Mouse (Mus musculus) neutrophil, adult 5-6 weeks (primary cell): ENCODE results near the gene Srebf1. TPM values are rescaled to one million over a fixed set of nuclear protein-coding genes. Genes with fewer than 3 reads are reported as not detected.

Source experiments
- ATAC-seq: fragments of 151-379, 151-347 bp; 2 replicates; pipeline ENCODE4 v1.8.0; 2017; ENCODE audit warnings: mild to moderate bottlenecking, moderate TSS enrichment; ENCODE audit not compliant: insufficient number of reproducible peaks, poor library complexity, low FRiP score, severe bottlenecking; ENCODE audit errors: extremely low read depth
- total RNA-seq: library from RNA; stranded (forward); fragments of 200-1000 nt; gene quantifications from 2 replicates; pipeline ENCODE4 v1.2.3, GENCODE M21; 2017

Gene Srebf1
- total RNA-seq, 1 experiment from 2014 or later, result 30.3 TPM

DNA sequence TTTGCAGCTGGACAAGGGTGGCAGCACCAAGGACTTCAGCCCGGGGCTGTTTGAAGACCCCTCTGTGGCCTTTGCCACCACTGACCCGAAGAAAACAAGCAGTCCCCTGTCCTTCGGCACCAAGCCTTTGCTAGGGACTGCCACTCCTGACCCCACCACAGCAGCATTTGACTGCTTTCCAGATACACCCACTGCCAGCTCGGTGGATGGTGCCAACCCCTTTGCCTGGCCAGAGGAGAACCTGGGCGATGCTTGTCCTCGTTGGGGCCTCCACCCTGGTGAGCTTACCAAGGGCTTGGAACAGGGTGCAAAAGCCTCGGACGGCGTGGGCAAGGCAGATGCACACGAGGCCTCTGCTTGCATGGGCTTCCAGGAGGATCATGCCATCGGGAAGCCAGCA is 35.3 kb downstream of the Srebf1 start:
- ATAC-seq, result no peak

DNA sequence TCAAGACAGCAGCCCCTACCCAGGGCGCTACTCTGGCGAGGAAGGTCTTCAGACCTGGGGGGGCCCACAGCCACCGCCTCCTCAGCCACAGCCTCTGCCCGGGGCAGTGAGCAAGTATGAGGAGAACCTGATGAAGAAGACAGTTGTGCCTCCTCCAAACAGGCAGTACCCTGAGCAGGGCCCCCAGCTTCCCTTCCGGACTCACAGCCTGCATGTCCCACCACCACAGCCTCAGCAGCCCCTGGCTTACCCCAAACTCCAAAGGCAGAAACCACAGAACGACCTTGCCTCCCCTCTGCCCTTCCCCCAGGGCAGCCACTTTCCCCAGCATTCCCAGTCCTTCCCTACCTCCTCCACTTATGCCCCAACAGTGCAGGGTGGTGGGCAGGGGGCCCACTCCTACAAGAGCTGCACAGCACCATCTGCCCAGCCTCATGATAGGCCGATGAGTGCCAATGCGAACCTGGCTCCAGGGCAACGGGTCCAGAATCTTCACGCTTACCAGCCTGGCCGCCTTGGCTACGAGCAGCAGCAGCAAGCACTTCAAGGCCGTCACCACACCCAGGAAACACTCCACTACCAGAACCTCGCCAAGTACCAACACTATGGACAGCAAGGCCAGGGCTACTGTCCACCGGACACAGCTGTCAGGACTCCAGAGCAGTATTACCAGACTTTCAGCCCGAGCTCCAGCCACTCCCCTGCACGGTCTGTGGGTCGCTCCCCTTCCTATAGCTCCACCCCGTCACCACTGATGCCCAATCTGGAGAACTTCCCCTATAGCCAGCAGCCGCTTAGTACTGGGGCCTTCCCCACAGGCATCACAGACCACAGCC is 36.8 kb downstream of the Srebf1 start:
- ATAC-seq, result peak; percentile 75

- 0 out of 2 replicates have a peak, but pooled peaks have one; percentile 8 for ATAC-seq
Observed at GRCm38 (mm10) chr11:60184346-60185325, 37.7 kb downstream of the Srebf1 start.

GRCm38 (mm10) chr11:60182741-60183140 is 39.6 kb downstream of the Srebf1 start:
- no peak for ATAC-seq

- no peak for ATAC-seq
Observed at GRCm38 (mm10) chr11:60182116-60182670, 40.2 kb downstream of the Srebf1 start.

DNA sequence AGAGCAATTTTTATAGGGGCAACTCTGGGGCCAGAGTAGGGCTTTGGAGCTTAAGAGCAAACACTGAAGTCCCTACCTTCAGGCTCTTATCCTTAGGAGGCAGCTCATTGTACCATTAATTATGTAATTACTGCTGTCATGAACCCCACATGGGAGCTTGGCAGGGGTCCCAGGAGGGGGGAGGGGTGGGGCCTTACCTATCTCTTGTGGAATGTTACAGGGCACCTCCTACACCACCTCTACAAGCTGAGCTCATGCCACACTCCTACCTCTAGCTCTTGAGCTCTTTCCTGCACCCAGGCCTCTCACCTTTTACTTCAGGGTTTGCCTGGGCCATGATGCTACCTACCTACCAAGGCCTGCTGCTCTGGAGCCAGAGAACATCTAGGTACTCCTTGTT is 43.9 kb downstream of the Srebf1 start:
- no peak for ATAC-seq

DNA sequence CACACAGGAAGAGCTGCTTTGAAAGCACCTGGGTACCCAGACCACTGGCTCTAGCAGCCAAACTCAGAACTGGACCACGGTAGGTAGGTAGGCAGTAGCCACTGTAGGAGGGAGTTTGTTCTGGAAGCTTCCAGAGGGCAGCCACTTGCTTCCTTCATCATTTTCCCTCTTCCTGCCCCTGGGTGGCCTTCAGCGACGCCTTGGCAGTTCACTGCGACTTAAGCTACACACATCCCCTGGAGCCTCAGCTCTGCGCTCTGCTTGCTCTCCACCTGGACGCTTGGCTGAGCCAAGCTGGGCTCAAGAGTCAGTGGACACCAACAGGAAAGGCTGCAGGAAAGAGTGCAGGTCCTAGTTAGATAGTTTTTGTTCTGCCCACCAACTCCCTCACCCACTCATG is 44.4 kb downstream of the Srebf1 start:
- ATAC-seq, result no peak

DNA sequence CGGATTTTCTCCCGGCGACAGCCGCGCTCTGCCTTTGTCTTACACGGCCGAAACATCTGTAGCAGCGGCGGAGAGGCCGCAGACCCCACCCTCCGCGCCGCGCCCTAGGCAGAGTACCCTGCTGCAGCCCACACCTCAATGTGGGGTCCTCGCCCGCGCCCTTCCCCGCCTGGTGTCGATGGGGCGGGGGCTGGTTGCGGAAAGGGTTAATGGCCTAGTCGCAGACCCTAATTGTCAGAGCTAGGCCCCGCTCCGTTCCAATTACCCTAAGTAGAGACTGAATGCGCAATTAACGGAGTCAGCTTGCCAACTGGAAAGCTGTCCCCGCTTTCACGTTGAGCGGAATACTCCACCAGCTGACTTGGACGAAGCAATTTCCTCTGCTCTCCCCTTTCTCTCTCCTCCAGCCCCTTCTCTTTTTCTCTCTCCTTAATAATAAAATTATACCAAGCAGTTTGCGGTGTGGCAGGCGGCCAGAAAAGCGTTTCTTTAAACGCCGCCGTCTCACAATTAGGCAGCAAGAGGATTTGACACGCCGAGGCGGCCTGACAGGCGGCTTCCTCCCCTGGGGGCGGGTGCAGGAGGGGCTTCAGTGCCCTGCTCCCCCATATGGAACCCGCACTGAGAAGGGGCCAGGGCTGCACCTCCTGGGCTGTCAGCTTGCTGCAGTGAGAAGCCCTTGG is 45.3 kb downstream of the Srebf1 start:
- ATAC-seq, result no peak

GRCm38 (mm10) chr11:60176182-60176974 is 46.0 kb downstream of the Srebf1 start:
- peak; percentile 21; the same call in 1 of the 2 replicates for ATAC-seq

- no peak for ATAC-seq
Observed at GRCm38 (mm10) chr11:60175371-60176181, 46.8 kb downstream of the Srebf1 start.

DNA sequence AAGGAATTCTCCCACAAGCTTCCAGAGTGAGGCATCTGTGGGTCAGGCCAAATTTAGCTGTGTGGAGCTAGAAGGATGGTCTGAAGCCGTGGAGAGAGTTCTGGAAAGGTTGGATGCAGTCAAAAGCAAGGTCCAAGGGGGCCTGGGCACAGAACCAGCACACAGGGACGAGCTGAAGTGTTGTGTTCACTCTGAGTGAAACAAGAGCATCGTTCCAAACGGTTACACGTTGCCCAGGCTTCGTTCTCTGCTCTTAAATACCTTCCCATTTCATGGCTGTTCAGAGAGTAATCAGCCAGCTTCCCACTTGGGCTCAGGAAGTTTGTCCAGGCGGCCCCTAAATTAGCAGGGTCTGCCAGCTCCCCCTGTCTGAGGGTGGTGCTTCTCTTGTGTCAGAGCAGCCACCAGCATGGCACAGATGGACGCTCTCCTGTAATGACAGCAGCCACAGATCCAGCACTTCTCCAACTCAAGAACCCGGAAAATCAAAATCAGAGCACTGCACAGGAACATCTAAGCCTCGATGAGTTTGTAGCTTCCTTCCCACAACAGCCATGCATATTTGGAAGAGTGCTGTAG is 48.7 kb downstream of the Srebf1 start:
- ATAC-seq, result no peak

GRCm38 (mm10) chr11:60172074-60172473 is 50.3 kb downstream of the Srebf1 start:
- no peak for ATAC-seq

- ATAC-seq, result no peak
Observed at GRCm38 (mm10) chr11:60168780-60169179, 53.6 kb downstream of the Srebf1 start.

- ATAC-seq, result no peak
Observed at GRCm38 (mm10) chr11:60165076-60165475, 57.3 kb downstream of the Srebf1 start.

- ATAC-seq, result no peak
Observed at GRCm38 (mm10) chr11:60164450-60164849, 57.9 kb downstream of the Srebf1 start.

DNA sequence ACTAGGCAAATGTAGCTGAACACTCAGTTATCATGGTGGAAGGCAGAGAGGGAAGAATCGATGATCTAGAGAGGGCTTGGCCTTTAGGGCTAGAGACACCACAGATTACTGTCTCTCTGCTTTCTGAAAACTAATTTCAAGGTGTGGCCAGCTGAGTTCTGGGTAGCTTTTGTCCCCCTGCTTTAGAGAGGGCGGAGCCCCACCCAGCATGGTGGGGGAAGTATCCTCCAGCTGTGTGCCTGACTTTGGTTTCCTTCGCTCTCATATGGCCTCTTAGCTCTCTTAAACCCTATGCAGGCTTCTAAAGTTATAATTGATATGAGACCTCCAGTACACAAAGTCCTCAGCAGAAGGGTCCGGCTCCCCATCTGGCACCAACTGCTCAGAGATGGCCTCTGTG is 59.0 kb downstream of the Srebf1 start:
- no peak for ATAC-seq

DNA sequence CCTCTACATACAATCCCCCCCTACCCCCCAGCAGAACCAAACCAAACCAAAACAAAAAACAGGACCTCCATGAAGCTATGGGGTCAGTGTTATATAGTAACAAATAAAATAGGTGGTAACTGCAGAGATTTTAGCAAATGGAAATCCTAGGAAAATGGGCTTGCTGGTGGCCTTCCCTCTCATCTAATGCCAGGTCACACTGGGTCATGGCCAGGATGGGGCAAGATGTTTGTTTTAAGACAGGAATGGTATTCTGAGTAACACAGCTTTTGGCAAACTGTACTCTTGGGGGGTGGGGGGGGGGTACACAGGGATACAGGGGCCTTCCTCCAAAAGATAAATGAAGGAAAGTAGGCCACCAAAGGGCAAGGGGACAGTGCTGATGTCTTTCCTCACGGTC is 59.8 kb downstream of the Srebf1 start:
- ATAC-seq, result no peak
